Mouse (Mus musculus): ENCODE measurements around the gene Pxn.
A peak's percentile ranks its signal among the peaks of the same experiment; 100 is the strongest.

DNA sequence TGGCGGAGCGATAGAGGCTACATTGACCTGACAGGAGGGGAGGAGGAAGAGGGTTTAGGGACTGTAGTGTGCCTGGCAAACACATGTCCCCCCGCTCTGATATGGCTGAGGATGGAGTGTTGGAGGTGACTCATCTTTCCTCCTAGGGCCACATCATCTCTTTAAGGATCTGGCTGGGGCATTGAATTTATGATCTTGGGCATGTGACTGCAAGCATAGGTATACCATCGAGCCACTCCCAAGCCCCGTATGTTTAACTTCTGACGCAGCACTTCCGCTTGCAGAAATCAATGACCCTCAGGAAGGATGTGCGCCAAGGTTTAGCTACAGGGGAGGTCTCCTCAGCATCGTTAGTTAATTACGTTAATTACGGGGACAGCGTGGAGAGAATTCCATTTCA lies 3.4 kb upstream of the Pxn start:
- TF ChIP-seq CTCF (IDR thresholded peaks at IDR 0.05; ENCODE audit: control insufficient read depth, insufficient read depth, insufficient read length): no peak
- peak; percentile 77 for TF ChIP-seq USF1 (IDR thresholded peaks at IDR 0.05; ENCODE audit: low read depth)
- TF ChIP-seq FOSL1 (IDR thresholded peaks at IDR 0.05; ENCODE audit: insufficient read depth, low read length, poor library complexity, severe bottlenecking): no peak
- no peak for TF ChIP-seq MYOG (IDR thresholded peaks at IDR 0.05; ENCODE audit: control insufficient read depth, extremely low read depth, insufficient read length)
- no peak for TF ChIP-seq CEBPB (IDR thresholded peaks at IDR 0.05; ENCODE audit: low read depth)
- no peak for TF ChIP-seq MYOD1 (IDR thresholded peaks at IDR 0.05; ENCODE audit: control insufficient read depth, insufficient read length, low read depth)
- TF ChIP-seq MAX (IDR thresholded peaks at IDR 0.05): no peak
